Mouse (Mus musculus) embryonic facial prominence, embryonic 12.5 days (tissue): ENCODE data around the gene Bsn. TPM values are rescaled to one million over a fixed set of nuclear protein-coding genes. Genes with fewer than 3 reads are reported as not detected.

Experiments
- ATAC-seq: fragments of 200-750 bp; cut with Nextera tagmentation; 2 replicates; pipeline ENCODE4 v1.8.0; 2017; ENCODE audit not compliant: insufficient number of reproducible peaks, insufficient read depth, low FRiP score, low TSS enrichment
- H3K27ac ChIP-seq: fragments of 300-500 bp; sonication (generic); 2 replicates; pipeline ENCODE4 v1.5.1; 2016; ENCODE audit warnings: mild to moderate bottlenecking
- H3K27me3 ChIP-seq: fragments of 300-500 bp; sonication (generic); 2 replicates; pipeline ENCODE4 v1.6.1; 2016; ENCODE audit warnings: mild to moderate bottlenecking, moderate library complexity
- H3K36me3 ChIP-seq: fragments of 300-500 bp; sonication (generic); 2 replicates; pipeline ENCODE4 v1.6.1; 2016; ENCODE audit warnings: mild to moderate bottlenecking
- H3K4me1 ChIP-seq: fragments of 300-500 bp; sonication (generic); 2 replicates; pipeline ENCODE4 v1.6.1; 2016
- H3K4me2 ChIP-seq: fragments of 300-500 bp; sonication (generic); replicated peaks from 2 replicates; pipeline ENCODE4 v1.6.1; 2016; ENCODE audit warnings: mild to moderate bottlenecking, moderate library complexity
- H3K4me3 ChIP-seq: fragments of 300-500 bp; sonication (generic); 2 replicates; pipeline ENCODE4 v1.5.1; 2016; ENCODE audit warnings: mild to moderate bottlenecking
- H3K9ac ChIP-seq: fragments of 300-500 bp; sonication (generic); 2 replicates; pipeline ENCODE4 v1.6.1; 2016; ENCODE audit warnings: mild to moderate bottlenecking, moderate library complexity
- H3K9me3 ChIP-seq: fragments of 300-500 bp; sonication (generic); 2 replicates; pipeline ENCODE4 v1.6.1; 2016; ENCODE audit warnings: mild to moderate bottlenecking, moderate library complexity
- WGBS: fragments of 180-500 bp; shearing (Covaris S2); methylation state at CpG from one replicate; pipeline ENCODE4 v1.1.7; 2016; 5-methylcytosine and 5-hydroxymethylcytosine counted together
- microRNA-seq: library from miRNA; unstranded; fragments of <30 nt; microRNA quantifications from one replicate; pipeline ENCODE4, GENCODE M21; 2017
- polyA plus RNA-seq: library from polyadenylated mRNA; unstranded; fragments of >200 nt; fragmentation: Nextera tagmentation; extraction: Ambion mirVana; gene quantifications from 2 replicates; pipeline ENCODE4 v1.2.1, GENCODE M21; 2016

Bsn gene
- polyA plus RNA-seq, 1 experiment from 2014 or later: 1.1 TPM

DNA sequence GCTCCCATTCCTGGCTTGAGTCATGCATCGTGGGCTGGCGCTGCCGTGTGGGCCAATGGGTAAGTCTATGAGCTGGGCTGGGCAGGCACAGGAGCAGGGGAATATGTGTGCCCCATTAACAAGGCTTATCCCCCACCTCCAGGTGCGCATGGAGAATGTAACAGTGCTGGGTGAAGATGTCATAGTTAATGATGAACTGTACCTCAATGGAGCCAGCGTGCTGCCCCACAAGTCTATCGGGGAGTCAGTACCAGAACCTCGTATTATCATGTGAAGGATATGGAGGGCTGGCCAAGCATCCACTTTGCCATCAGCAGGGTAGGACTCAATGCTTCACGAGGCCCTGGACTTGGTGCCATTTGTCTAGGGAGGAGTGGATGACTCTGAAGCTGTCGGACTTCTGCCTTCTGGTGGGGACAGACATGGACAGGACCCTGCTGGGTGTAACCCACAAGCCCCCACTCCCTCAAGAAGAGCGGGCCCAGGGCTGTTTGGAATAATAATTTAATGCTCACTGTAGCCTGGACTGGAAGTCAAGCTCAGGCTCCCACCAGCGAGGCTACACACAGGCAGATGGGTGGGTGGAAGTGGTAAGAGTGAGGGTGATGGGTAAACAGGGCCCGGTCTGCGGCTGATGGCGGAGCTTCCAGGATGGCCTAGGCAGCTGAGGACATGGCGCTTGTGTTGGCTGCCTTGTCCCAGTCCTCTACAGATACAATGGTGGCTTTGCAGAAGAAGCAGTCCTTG is 138.8 kb downstream of the Bsn start:
- ATAC-seq: no peak
- H3K4me3 ChIP-seq: no peak overlapping the region
- peaks cover 59% of the 10 kb centered on the region for H3K36me3 ChIP-seq
- no peak overlapping the region for H3K4me2 ChIP-seq
- no peak overlapping the region for H3K27ac ChIP-seq
- peaks cover 30% of the 10 kb centered on the region for H3K4me1 ChIP-seq
- H3K9ac ChIP-seq: no peak overlapping the region
- no peaks in the 10 kb centered on the region for H3K9me3 ChIP-seq
- no peaks in the 10 kb centered on the region for H3K27me3 ChIP-seq
- 92% methylated on average over 15 of the region's 15 CpGs for WGBS

DNA sequence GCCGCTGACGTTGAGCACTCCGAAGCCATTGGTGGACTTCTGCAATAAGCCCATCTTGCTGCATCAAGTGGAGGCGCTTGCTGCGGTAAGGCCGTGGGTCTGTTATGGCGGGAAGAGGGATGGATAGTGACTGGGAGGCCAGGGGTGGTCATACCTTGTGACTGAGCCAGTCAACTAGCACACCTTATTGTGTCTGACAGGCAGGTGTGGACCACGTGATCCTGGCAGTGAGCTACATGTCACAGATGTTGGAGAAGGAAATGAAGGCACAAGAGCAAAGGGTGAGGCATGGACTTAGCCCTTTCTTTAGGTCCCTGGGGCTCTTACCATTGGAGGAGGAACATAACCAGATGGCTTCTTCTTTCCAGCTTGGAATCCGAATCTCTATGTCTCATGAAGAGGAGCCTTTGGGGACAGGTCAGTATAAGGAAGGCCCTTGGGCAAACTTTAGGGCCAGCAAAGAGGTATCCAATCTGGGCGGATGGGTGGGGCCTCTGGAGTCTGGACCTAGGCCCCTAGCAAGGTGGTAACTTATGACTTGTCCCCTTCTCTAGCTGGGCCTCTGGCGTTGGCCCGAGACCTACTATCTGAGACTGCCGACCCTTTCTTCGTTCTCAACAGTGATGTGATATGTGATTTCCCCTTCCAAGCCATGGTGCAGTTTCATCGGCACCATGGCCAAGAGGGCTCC is 140.5 kb downstream of the Bsn start:
- peak overlapping the region; percentile 70 for H3K9ac ChIP-seq
- no peaks in the 10 kb centered on the region for H3K9me3 ChIP-seq
- peaks cover 30% of the 10 kb centered on the region for H3K4me1 ChIP-seq
- peak overlapping the region; percentile 86 for H3K4me2 ChIP-seq
- peak overlapping the region; percentile 75 for H3K4me3 ChIP-seq
- 41% methylated on average over 15 of the region's 15 CpGs for WGBS
- H3K36me3 ChIP-seq: peaks cover 60% of the 10 kb centered on the region
- H3K27me3 ChIP-seq: no peaks in the 10 kb centered on the region
- H3K27ac ChIP-seq: 0 out of 2 replicates have a peak overlapping the region, but pooled peaks have one; percentile 50
- ATAC-seq: no peak

DNA sequence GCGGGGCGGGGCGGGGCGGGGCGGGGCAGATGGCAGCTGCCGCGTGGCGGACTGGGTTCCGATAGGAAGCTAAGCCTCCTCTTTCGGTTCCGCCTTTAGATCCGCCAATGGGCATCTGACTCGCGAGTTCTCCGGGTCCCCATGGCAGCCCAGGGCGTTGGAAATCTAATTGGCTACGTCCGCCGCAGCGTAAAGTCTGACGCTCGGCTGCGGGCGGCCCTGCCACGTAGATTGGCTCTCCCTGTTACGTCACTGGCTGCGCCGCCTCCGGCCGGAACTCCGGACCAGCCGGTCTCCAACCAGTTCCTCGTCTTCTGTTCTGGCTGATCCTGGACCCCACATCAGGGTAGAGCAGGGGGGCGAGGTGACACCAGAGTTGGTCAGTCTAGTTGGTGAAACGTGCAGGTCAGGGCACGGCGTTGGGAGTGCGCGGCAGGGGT is 141.1 kb downstream of the Bsn start, which contains the start of gene Gmppb:
TSS of gene Gmppb (plus strand) at position 227 of the 440 bp plus-strand sequence.
- Histone ChIP-seq H3K36me3 (peaks cover 56% of the 10 kb centered on the region), H3K27me3 (no peaks in the 10 kb centered on the region), H3K9ac (peak within 1 kb of the TSS; percentile 70), H3K27ac (peak within 1 kb of the TSS; percentile 50; the same call in 1 of the 2 replicates), H3K4me3 (peak within 1 kb of the TSS; percentile 75), H3K4me2 (peak within 1 kb of the TSS; percentile 86), H3K9me3 (no peaks in the 10 kb centered on the region), H3K4me1 (peaks cover 30% of the 10 kb centered on the region)
- under 1% methylated on average over 38 of the region's 39 CpGs for WGBS
- ATAC-seq: peak; percentile 87

- H3K36me3 ChIP-seq: peaks cover 53% of the 10 kb centered on the region
- WGBS: 2% methylated on average over 18 of the region's 19 CpGs
- peak overlapping the region; percentile 86 for H3K4me2 ChIP-seq
- H3K27me3 ChIP-seq: no peaks in the 10 kb centered on the region
- 0 out of 2 replicates have a peak overlapping the region, but pooled peaks have one; percentile 14 for H3K27ac ChIP-seq
- peak; percentile 8 for ATAC-seq
- peaks cover 30% of the 10 kb centered on the region for H3K4me1 ChIP-seq
- peak overlapping the region; percentile 75 for H3K4me3 ChIP-seq
- H3K9ac ChIP-seq: peak overlapping the region; percentile 70; the same call in 1 of the 2 replicates
- no peaks in the 10 kb centered on the region for H3K9me3 ChIP-seq
Observed at GRCm38 (mm10) chr9:108048566-108048955, 141.6 kb downstream of the Bsn start.

DNA sequence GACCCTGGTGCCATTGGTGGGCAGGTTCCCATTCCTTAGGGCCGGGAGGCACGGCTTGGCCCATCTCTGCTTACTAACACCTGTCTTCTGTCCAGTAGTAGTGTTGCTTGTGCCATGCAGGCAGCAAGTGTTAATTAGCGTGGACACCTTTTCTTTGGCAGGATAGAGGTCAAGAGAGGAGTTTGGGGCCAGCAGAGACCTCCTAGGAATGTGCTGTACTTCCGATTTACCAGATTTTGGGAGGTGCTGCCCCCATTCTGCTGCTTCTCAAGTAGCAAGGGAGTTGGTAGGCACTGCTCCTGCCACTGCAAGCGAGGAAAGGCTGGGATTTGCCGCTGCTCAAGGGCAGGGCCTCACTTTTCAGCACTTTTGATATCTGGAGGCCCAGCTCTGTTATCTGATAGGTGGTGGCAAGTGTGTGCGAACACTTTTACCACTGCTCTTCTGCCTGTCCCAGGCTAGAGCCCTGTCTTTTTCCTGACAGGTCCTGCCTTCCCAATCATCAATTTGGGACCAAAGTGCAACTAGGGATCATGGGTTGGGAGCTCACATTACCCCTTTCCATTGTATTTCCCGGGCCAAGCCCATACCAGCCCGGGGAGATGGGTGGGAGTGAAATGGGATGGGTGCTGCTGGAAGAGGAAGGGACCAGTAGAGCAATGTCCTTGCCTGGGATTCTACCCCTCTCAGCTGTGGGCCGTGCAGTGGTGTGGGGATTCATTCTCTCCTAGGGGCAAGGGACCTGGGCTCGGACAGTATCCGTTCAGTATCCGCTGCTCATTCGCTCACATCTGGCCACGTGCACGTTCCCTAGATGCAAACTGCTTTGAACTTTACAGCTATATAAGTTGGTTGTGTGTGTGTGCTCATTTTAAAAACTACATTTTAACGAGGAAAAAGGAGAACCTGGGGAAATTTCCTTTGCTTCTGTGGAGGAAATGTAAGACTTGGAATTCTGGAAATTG is 142.3 kb downstream of the Bsn start:
- WGBS: 55% methylated on average over 17 of the region's 17 CpGs
- H3K9me3 ChIP-seq: no peaks in the 10 kb centered on the region
- H3K4me1 ChIP-seq: peaks cover 24% of the 10 kb centered on the region
- peaks cover 60% of the 10 kb centered on the region for H3K36me3 ChIP-seq
- no peak for ATAC-seq
- H3K27me3 ChIP-seq: no peaks in the 10 kb centered on the region
- peak overlapping the region; percentile 75 for H3K4me3 ChIP-seq
- H3K9ac ChIP-seq: 0 out of 2 replicates have a peak overlapping the region, but pooled peaks have one; percentile 70
- H3K27ac ChIP-seq: 0 out of 2 replicates have a peak overlapping the region, but pooled peaks have one; percentile 14
- peak overlapping the region; percentile 86 for H3K4me2 ChIP-seq

DNA sequence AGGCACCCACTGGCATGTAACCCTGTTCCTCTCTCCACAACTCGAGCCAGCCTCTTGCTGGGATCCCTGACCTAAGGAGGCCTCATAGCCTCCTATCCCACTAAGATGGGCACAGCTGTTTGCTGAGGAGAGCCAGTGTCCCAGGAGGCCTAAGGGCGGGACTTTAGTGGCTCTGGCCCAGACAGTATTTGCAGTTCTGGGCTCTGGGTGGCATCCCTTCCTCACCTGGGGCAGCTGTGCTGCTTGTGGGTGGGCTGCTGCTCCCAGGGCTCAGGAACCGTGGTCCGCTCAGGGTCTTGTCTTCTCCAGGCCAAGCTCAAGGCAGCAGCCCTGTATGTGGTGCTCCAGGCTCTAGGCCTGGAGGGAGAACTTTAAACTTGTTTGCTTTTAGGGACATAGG is 143.6 kb downstream of the Bsn start:
- WGBS: 89% methylated on average over 4 of the region's 4 CpGs
- no peak overlapping the region for H3K4me2 ChIP-seq
- no peak overlapping the region for H3K27ac ChIP-seq
- no peaks in the 10 kb centered on the region for H3K27me3 ChIP-seq
- H3K9me3 ChIP-seq: no peaks in the 10 kb centered on the region
- H3K4me3 ChIP-seq: no peak overlapping the region
- no peak overlapping the region for H3K9ac ChIP-seq
- no peak for ATAC-seq
- H3K4me1 ChIP-seq: peaks cover 20% of the 10 kb centered on the region
- H3K36me3 ChIP-seq: peaks cover 65% of the 10 kb centered on the region

Small RNA genes lying within 50 kb of the gene (microRNA-seq; reads per million reads assigned to microRNA genes)
- gene Gm47303: not detected
- not detected for gene Mir7088

Other genes with a start within 250 kb of the Bsn start
- gene Traip, start 240.2 kb downstream of the Bsn start, polyA plus RNA-seq: 29.4 and 29.6 TPM in 2 replicates
- 24.6 and 25.0 TPM in 2 replicates for gene Uba7, start 214.9 kb downstream of the Bsn start, polyA plus RNA-seq
- 8.8 and 11.0 TPM in 2 replicates for gene Gm20661, start 207.3 kb downstream of the Bsn start, polyA plus RNA-seq
- gene Inka1, start 204.5 kb downstream of the Bsn start, polyA plus RNA-seq: 97.0 and 98.9 TPM in 2 replicates
- gene Cdhr4, start 197.9 kb downstream of the Bsn start, polyA plus RNA-seq: 14.6 and 16.2 TPM in 2 replicates
- 0.51 and 0.85 TPM in 2 replicates for gene Gm20662, start 194.0 kb downstream of the Bsn start, polyA plus RNA-seq
- gene Ip6k1, start 187.9 kb downstream of the Bsn start, polyA plus RNA-seq: 82.2 and 85.6 TPM in 2 replicates
- gene Gmppb, start 141.1 kb downstream of the Bsn start, polyA plus RNA-seq: 25.1 and 28.8 TPM in 2 replicates
- gene Amigo3, start 137.2 kb downstream of the Bsn start, polyA plus RNA-seq: 3.1 and 4.2 TPM in 2 replicates
- 0.29 and 0.31 TPM in 2 replicates for gene Mst1, start 109.9 kb downstream of the Bsn start, polyA plus RNA-seq
- 34.5 and 38.2 TPM in 2 replicates for gene Rnf123, start 107.0 kb downstream of the Bsn start, polyA plus RNA-seq
- 54.7 and 55.0 TPM in 2 replicates for gene Apeh, start 95.8 kb downstream of the Bsn start, polyA plus RNA-seq
- gene Dag1, start 73.6 kb upstream of the Bsn start, polyA plus RNA-seq: 52.4 and 53.7 TPM in 2 replicates
- 53.0 and 54.9 TPM in 2 replicates for gene Nicn1, start 100.0 kb upstream of the Bsn start, polyA plus RNA-seq
- 17.4 and 17.5 TPM in 2 replicates for gene Amt, start 106.5 kb upstream of the Bsn start, polyA plus RNA-seq
- gene Rhoa, start 115.7 kb upstream of the Bsn start, polyA plus RNA-seq: 380 and 391 TPM in 2 replicates
- gene Tcta, start 115.8 kb upstream of the Bsn start, polyA plus RNA-seq: 28.1 and 28.7 TPM in 2 replicates
- 798 and 814 TPM in 2 replicates for gene Gpx1, start 148.5 kb upstream of the Bsn start, polyA plus RNA-seq
- 122 and 124 TPM in 2 replicates for gene Usp4, start 157.5 kb upstream of the Bsn start, polyA plus RNA-seq
- 0.27 and 0.97 TPM in 2 replicates for gene 1700102P08Rik, start 202.4 kb upstream of the Bsn start, polyA plus RNA-seq
- gene Ccdc36, start 238.1 kb upstream of the Bsn start, polyA plus RNA-seq: 1.4 and 2.0 TPM in 2 replicates
- not detected in 2 replicates for gene BC048562, start 246.1 kb upstream of the Bsn start, polyA plus RNA-seq